ENCODE assay signal across 9 mouse cellular contexts in the genomic region with DNA sequence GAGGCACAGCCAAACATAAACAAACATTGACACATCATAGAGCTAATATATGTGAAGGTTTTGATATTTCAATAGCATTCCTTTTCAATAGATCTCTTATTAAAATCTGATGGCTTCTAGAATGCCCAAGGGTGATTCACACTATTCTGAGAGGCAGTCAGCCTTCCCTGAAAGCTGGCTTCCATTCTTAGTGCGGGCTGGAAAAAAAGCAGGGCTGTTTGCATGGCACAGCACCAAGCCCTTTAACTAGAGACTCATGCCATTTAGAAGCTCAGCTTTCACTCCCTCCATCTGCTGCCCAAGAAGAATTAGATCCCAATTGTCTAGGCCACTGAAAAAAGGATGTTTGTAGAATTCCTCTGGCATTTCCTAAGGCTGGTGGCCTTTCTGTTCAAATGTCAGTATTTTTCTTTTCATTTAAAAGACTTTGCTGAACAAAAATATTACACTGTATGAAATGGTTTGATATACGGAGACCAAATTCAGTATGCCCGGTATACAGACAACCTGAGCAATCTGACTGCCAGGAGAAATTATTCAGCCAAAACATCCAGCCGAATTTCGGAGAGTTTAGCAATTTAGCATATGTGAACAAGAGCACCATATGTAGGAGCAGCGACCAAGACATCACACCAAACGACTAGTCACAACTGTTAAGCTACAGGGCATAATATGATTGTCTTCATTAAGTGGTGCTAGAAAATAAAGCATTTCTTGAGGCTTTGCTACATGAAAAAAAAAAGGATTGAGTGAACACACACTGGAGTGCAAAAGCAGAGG.
DNase-seq lines count a peak whose midpoint lies in the region; ATAC-seq lines count a peak whose summit lies in the region.
"Had no signal": no experiment of that assay in that cellular context is flagged by ENCODE, and none has a peak within 500 bp of the region (broad histone marks: within the 10 kb centered on the region; RNA-seq: fewer than 3 reads in every experiment).

No protein-coding gene starts in this region.

- peak overlapping the region; percentile 11; the same call in 1 of the 2 replicates for H3K27ac ChIP-seq in heart, embryonic 12.5 days (ENCODE audit: poor library complexity, severe bottlenecking)
- H3K27ac ChIP-seq in heart, embryonic 11.5 days (ENCODE audit: low read depth, low read length), result no peak overlapping the region
- no peak overlapping the region for H3K27ac ChIP-seq in kidney, embryonic 16.5 days (ENCODE audit: low read length)
- H3K27ac ChIP-seq: limb, embryonic 13.5 days had no signal

- peak; percentile 64 for DNase-seq in brain, embryonic 18.5 days (ENCODE audit: low read depth, low spot score)
- DNase-seq in frontal cortex, postnatal 36 days (ENCODE audit: low spot score in 2 of 2), result peak; percentile 31 to 62
- DNase-seq in lung, postnatal 36 days, result peak; percentile 7
- DNase-seq in embryo, embryonic 10.5 days (ENCODE audit: low spot score), result no peak

- no peak overlapping the region for H3K9ac ChIP-seq in heart, embryonic 12.5 days
- no peak overlapping the region for H3K9ac ChIP-seq in heart, embryonic 11.5 days (ENCODE audit: low read depth, low read length)
- no peak overlapping the region for H3K9ac ChIP-seq in kidney, embryonic 16.5 days (replicated peaks; ENCODE audit: low read length)
- H3K9ac ChIP-seq: limb, embryonic 13.5 days had no signal

- H3K4me2 ChIP-seq in heart, embryonic 12.5 days, result no peak overlapping the region
- H3K4me2 ChIP-seq in heart, embryonic 11.5 days, result no peak overlapping the region
- no peak overlapping the region for H3K4me2 ChIP-seq in kidney, embryonic 16.5 days (replicated peaks; ENCODE audit: low read depth, low read length)
- H3K4me2 ChIP-seq: limb, embryonic 13.5 days had no signal

- 75% methylated on average over 7 of the region's 7 CpGs for WGBS in heart, embryonic 12.5 days
- WGBS in heart, embryonic 11.5 days (ENCODE audit: insufficient replicate concordance), result 70% methylated on average over 7 of the region's 7 CpGs
- 73% methylated on average over 7 of the region's 7 CpGs for WGBS in kidney, embryonic 16.5 days

- H3K4me1 ChIP-seq in heart, embryonic 12.5 days (replicated peaks), result peaks cover 5% of the 10 kb centered on the region
- H3K4me1 ChIP-seq in heart, embryonic 11.5 days (ENCODE audit: control insufficient read depth, insufficient read depth, low read length), result no peaks in the 10 kb centered on the region
- H3K4me1 ChIP-seq in kidney, embryonic 16.5 days (ENCODE audit: insufficient read depth, low read length), result peaks cover 8% of the 10 kb centered on the region; the same call in 1 of the 2 replicates
- H3K4me1 ChIP-seq: limb, embryonic 13.5 days had no signal

- H3K4me3 ChIP-seq in heart, embryonic 12.5 days, result no peak overlapping the region
- H3K4me3 ChIP-seq in heart, embryonic 11.5 days (ENCODE audit: low read depth, low read length), result no peak overlapping the region
- no peak overlapping the region for H3K4me3 ChIP-seq in kidney, embryonic 16.5 days (ENCODE audit: low read length)
- H3K4me3 ChIP-seq: limb, embryonic 13.5 days had no signal

- H3K9me3 ChIP-seq in heart, embryonic 12.5 days (replicated peaks), result no peaks in the 10 kb centered on the region
- H3K9me3 ChIP-seq in heart, embryonic 11.5 days (replicated peaks; ENCODE audit: control insufficient read depth, low read length), result no peaks in the 10 kb centered on the region
- H3K9me3 ChIP-seq in kidney, embryonic 16.5 days (ENCODE audit: low read length), result no peaks in the 10 kb centered on the region
- H3K9me3 ChIP-seq: limb, embryonic 13.5 days had no signal

- H3K36me3 ChIP-seq in heart, embryonic 12.5 days, result no peaks in the 10 kb centered on the region
- no peaks in the 10 kb centered on the region for H3K36me3 ChIP-seq in heart, embryonic 11.5 days (ENCODE audit: control insufficient read depth, insufficient read depth, low read length)
- no peaks in the 10 kb centered on the region for H3K36me3 ChIP-seq in kidney, embryonic 16.5 days (ENCODE audit: insufficient read depth, low read length)
- H3K36me3 ChIP-seq: limb, embryonic 13.5 days had no signal

- H3K27me3 ChIP-seq in heart, embryonic 12.5 days (replicated peaks), result no peaks in the 10 kb centered on the region
- H3K27me3 ChIP-seq in heart, embryonic 11.5 days (ENCODE audit: control insufficient read depth, insufficient read depth, low read length), result no peaks in the 10 kb centered on the region
- no peaks in the 10 kb centered on the region for H3K27me3 ChIP-seq in kidney, embryonic 16.5 days (ENCODE audit: insufficient read depth, low read length)
- H3K27me3 ChIP-seq: limb, embryonic 13.5 days had no signal

- no peak for ATAC-seq in heart, embryonic 12.5 days (ENCODE audit: insufficient number of reproducible peaks, low FRiP score)
- no peak for ATAC-seq in heart, embryonic 11.5 days (replicated peaks; ENCODE audit: insufficient number of reproducible peaks, low FRiP score, low TSS enrichment)
- ATAC-seq in kidney, embryonic 16.5 days (ENCODE audit: low FRiP score, low TSS enrichment), result no peak
- ATAC-seq in granulocyte monocyte progenitor cell, adult 5-6 weeks (replicated peaks; ENCODE audit: poor library complexity, severe bottlenecking), result no peak
